Mouse (Mus musculus): Measurements from ENCODE around the gene Shisal1.

DNA sequence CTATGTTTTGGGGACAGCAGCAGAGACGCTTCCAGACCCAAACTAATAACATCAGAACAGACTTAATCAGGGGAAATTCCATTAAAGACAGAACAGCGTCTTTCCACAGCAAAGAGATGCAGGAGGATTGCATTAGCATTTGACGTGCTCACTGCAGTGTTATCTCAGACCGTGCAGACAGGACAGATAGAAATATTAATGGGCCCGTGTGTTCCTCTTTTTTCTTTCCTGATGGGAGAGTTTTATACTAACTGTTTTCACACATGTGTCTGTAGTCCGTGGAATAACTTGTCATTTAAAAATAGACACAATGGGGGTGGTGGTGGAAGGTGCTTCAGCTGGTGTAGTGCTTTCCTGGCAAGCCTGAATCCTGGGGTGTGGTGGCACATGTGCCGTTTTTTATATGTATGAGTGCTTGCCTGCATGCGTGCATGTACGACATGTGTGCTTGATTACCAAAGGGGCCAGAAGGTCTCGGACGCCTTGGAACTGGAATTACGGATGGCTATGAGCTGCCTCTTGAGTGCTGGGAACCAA, 110.5 kb downstream of the Shisal1 start:
- TF ChIP-seq CTCF (IDR thresholded peaks at IDR 0.05; ENCODE audit: extremely low read depth, insufficient read length, insufficient replicate concordance, low read depth, low read length) (no peak), POLR2A (IDR thresholded peaks at IDR 0.05; ENCODE audit: low read depth, low read length) (no peak)

Measured in small intestine, adult 2 months (tissue).